Mouse (Mus musculus) midbrain, postnatal 0 days (tissue): ENCODE results near the gene Rabif. TPM values are rescaled to one million over a fixed set of nuclear protein-coding genes. Genes with fewer than 3 reads are reported as not detected.

Experiments used
- ATAC-seq: fragments of 200-750 bp; cut with Nextera tagmentation; 2 replicates; pipeline ENCODE4 v1.8.0; 2017; ENCODE audit warnings: moderate number of reproducible peaks, mild to moderate bottlenecking, moderate TSS enrichment, moderate library complexity; ENCODE audit not compliant: low FRiP score
- DNase-seq: peaks from one replicate; pipeline ENCODE4 v3.0.0-alpha.2; 2015; ENCODE audit warnings: low spot score
- H3K27ac ChIP-seq: fragments of 300-500 bp; sonication (generic); 2 replicates; pipeline ENCODE4 v1.5.1; 2014; ENCODE audit warnings: low read depth, mild to moderate bottlenecking, low read length, mixed read lengths
- H3K27me3 ChIP-seq: fragments of 300-500 bp; sonication (generic); 2 replicates; pipeline ENCODE4 v1.6.1; 2014; ENCODE audit warnings: low read length, control low read depth, mixed read lengths; ENCODE audit not compliant: insufficient read depth
- H3K36me3 ChIP-seq: fragments of 300-500 bp; sonication (generic); 2 replicates; pipeline ENCODE4 v1.6.1; 2014; ENCODE audit warnings: low read length, control low read depth, mixed read lengths; ENCODE audit not compliant: insufficient read depth
- H3K4me1 ChIP-seq: fragments of 300-500 bp; sonication (generic); 2 replicates; pipeline ENCODE4 v1.6.1; 2014; ENCODE audit warnings: mild to moderate bottlenecking, control low read depth, antibody characterized with exemption, low read length, mixed read lengths; ENCODE audit not compliant: insufficient read depth
- H3K4me2 ChIP-seq: fragments of 300-500 bp; sonication (generic); 2 replicates; pipeline ENCODE4 v1.6.1; 2014; ENCODE audit warnings: low read depth, mild to moderate bottlenecking, low read length, mixed read lengths; ENCODE audit not compliant: poor library complexity, severe bottlenecking
- H3K4me3 ChIP-seq: fragments of 300-500 bp; sonication (generic); 2 replicates; pipeline ENCODE4 v1.5.1; 2014; ENCODE audit warnings: low read depth, mild to moderate bottlenecking, low read length, moderate library complexity
- H3K9ac ChIP-seq: fragments of 300-500 bp; sonication (generic); replicated peaks from 2 replicates; pipeline ENCODE4 v1.6.1; 2014; ENCODE audit warnings: mild to moderate bottlenecking, low read length, moderate library complexity, mixed read lengths; ENCODE audit not compliant: poor library complexity, severe bottlenecking
- H3K9me3 ChIP-seq: fragments of 300-500 bp; sonication (generic); 2 replicates; pipeline ENCODE4 v1.6.1; 2016; ENCODE audit warnings: low read length, control low read depth
- CTCF ChIP-seq: IDR thresholded peaks from 2 replicates; pipeline ENCODE4 v1.5.1; 2016; ENCODE audit warnings: antibody characterized with exemption, mild to moderate bottlenecking
- WGBS: fragments of 180-500 bp; shearing (Covaris S2); extraction: QIAGEN DNeasy Blood & Tissue Kit; methylation state at CpG from one replicate; pipeline ENCODE4 v1.1.7; 2014; 5-methylcytosine and 5-hydroxymethylcytosine counted together
- polyA plus RNA-seq: library from polyadenylated mRNA; unstranded; fragments of >200 nt; fragmentation: Nextera tagmentation; extraction: Ambion mirVana; gene quantifications from 2 replicates; pipeline ENCODE4 v1.2.1, GENCODE M21; 2015
- total RNA-seq: library from RNA; depleted of rRNA; stranded (reverse); fragments of >200 nt; gene quantifications from 2 replicates; pipeline ENCODE4 v1.2.3, GENCODE M21; 2014

Rabif gene
- total and polyA plus RNA-seq, 2 experiments from 2014 or later: 37.6 to 79.5 TPM

DNA sequence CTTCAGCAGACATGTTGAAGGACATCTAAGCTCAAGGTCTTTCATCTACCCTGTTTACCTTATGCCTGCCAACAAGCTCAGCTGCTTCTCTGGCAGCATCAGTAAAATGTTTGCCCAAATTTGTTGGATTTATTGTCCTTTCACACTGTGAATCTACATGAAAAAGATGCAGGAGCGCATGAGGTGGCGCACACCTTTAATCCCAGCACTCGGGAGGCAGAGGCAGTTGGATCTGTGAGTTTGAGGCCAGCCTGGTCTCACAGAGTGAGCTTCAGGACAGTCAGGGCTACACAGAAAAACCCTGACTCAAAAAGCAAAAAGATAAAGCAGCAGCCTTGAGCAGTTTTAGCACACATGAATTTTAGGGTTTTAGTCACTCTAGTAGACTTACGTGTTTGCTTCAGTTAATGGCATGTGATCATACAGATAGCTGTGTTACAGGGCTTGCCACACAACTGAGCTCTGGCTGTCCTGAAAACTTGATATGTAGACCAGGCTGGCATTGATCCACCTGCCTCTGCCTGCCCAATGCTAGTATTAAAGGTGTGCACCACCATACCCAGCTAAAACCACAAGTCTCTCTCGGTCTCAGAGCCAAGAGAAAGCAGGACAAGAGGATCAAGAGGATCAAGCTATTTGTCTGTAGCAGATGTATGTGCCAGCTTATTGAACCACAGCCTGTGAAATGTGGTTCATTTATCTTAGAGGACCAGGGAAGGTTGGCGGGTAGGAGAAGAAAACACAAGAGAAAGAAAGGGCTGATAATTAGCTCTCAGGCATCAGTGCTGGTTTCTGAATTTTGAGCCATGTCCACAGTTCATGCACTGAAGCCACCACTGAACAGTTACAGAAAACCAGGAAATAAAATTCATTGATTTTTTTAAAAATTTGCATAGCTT lies 3.3 kb upstream of the Rabif start:
- Histone ChIP-seq H3K36me3 (peaks cover 31% of the 10 kb centered on the region), H3K27me3 (no peaks in the 10 kb centered on the region), H3K27ac (no peak overlapping the region), H3K4me1 (no peaks in the 10 kb centered on the region), H3K4me2 (no peak overlapping the region), H3K4me3 (no peak overlapping the region), H3K9me3 (no peaks in the 10 kb centered on the region), H3K9ac (no peak overlapping the region)
- WGBS: 93% methylated on average over 6 of the region's 6 CpGs
- ATAC-seq: no peak
- TF ChIP-seq CTCF: no peak
- no peak for DNase-seq

DNA sequence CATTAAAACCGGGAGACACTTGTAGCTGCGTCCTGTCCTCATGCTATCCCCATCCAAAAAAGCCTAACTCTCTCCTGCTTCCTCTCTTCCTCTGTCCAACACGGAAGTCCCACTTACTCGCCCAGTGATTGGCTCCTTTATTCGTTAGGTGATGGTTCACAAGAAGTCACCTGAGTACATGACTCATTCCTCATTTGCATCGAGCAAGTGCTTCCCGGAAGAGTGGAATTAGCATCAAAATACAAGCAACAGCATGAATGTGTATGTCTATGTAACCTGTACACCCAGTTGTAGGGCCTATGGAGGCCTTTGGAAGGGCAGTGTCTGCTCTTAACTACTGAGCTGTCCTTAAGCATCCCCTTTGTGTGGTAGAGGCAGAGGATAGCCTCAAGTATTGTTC lies 2.2 kb upstream of the Rabif start:
- WGBS: 76% methylated on average over 7 of the region's 7 CpGs
- DNase-seq: no peak
- Histone ChIP-seq H3K27ac (no peak overlapping the region), H3K4me3 (no peak overlapping the region), H3K36me3 (peaks cover 26% of the 10 kb centered on the region), H3K4me1 (no peaks in the 10 kb centered on the region), H3K9ac (no peak overlapping the region), H3K4me2 (no peak overlapping the region), H3K9me3 (no peaks in the 10 kb centered on the region), H3K27me3 (no peaks in the 10 kb centered on the region)
- no peak for TF ChIP-seq CTCF
- no peak for ATAC-seq

- Histone ChIP-seq H3K4me2 (no peak overlapping the region), H3K36me3 (peaks cover 20% of the 10 kb centered on the region), H3K4me1 (no peaks in the 10 kb centered on the region), H3K9ac (no peak overlapping the region), H3K4me3 (no peak overlapping the region), H3K9me3 (no peaks in the 10 kb centered on the region), H3K27ac (peak overlapping the region; percentile 90), H3K27me3 (no peaks in the 10 kb centered on the region)
- no peak for TF ChIP-seq CTCF
- ATAC-seq (no peak), DNase-seq (no peak)
- WGBS: 84% methylated on average over 2 of the region's 2 CpGs
These were observed 952 bp upstream of the Rabif start for GRCm38 (mm10) chr1:134493496-134493895.

DNA sequence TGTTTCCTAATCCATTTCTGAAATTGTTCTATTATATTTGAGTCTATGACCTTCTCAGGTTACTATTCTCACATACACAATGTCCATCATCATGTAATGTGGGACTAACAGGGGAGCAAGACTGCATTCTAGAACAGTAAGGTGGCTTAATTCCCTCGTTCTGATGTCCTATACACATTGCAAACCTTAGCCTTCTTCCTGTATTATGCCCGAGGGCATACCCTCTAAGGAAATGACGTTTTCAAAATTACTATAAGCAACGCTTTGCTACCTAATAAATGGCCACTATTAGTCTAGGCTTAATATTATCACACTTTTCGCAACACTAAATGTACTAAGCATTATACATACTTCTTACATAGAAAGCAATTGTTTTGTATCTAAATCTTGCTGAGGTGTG lies 492 bp upstream of the Rabif start:
- TF ChIP-seq CTCF: no peak
- peak overlapping the region; percentile 83 for H3K4me3 ChIP-seq
- no peaks in the 10 kb centered on the region for H3K4me1 ChIP-seq
- peak overlapping the region; percentile 73 for H3K9ac ChIP-seq
- 23% methylated on average over 5 of the region's 5 CpGs for WGBS
- H3K4me2 ChIP-seq: peak overlapping the region; percentile 69
- 0 out of 2 replicates have a peak, but pooled peaks have one; percentile 4 for ATAC-seq
- no peaks in the 10 kb centered on the region for H3K9me3 ChIP-seq
- peaks cover 19% of the 10 kb centered on the region for H3K36me3 ChIP-seq
- peak overlapping the region; percentile 90 for H3K27ac ChIP-seq
- H3K27me3 ChIP-seq: no peaks in the 10 kb centered on the region
- DNase-seq: peak; percentile 14

GRCm38 (mm10) chr1:134495216-134495539 lies 730 bp downstream of the Rabif start:
- no peak for TF ChIP-seq CTCF
- DNase-seq (no peak), ATAC-seq (no peak)
- H3K9ac ChIP-seq: peak overlapping the region; percentile 73
- WGBS: 22% methylated on average over 5 of the region's 5 CpGs
- H3K4me1 ChIP-seq: no peaks in the 10 kb centered on the region
- no peaks in the 10 kb centered on the region for H3K27me3 ChIP-seq
- H3K27ac ChIP-seq: peak overlapping the region; percentile 90
- peak overlapping the region; percentile 69 for H3K4me2 ChIP-seq
- peaks cover 11% of the 10 kb centered on the region; the same call in 1 of the 2 replicates for H3K36me3 ChIP-seq
- peak overlapping the region; percentile 83 for H3K4me3 ChIP-seq
- no peaks in the 10 kb centered on the region for H3K9me3 ChIP-seq

DNA sequence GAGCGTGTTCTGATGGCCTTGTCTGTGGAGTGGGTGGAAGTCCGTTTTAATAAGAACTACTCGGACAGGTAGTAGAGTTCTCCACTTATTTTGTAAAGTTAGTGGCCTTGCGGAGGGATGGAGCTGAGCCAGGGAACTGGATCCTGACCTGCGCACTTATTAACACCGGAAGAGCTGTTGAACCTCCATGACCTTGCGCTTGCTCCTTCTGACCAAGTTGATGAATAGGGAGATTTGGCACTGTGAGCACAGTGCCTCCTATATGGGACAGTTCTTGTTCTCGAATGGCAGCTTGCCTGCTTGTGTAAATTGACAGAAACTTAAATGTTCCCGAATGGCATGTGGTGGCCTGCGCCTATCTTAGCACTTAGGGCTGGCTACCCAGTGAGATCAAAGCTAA lies 1.5 kb downstream of the Rabif start:
- Histone ChIP-seq H3K9me3 (no peaks in the 10 kb centered on the region), H3K4me1 (no peaks in the 10 kb centered on the region), H3K4me3 (no peak overlapping the region), H3K4me2 (no peak overlapping the region), H3K9ac (no peak overlapping the region), H3K36me3 (peaks cover 8% of the 10 kb centered on the region; the same call in 1 of the 2 replicates), H3K27ac (no peak overlapping the region), H3K27me3 (no peaks in the 10 kb centered on the region)
- 88% methylated on average over 10 of the region's 10 CpGs for WGBS
- no peak for TF ChIP-seq CTCF
- DNase-seq (no peak), ATAC-seq (no peak)
